Mouse (Mus musculus): Measurements from ENCODE around the gene Tmprss11d.

GRCm38 (mm10) chr5:86419494-86419893 lies 46.3 kb upstream of the Tmprss11d start:
- TF ChIP-seq CTCF (IDR thresholded peaks at IDR 0.05; ENCODE audit: borderline replicate concordance, insufficient read depth, low read depth, low read length): peak; percentile 32; the same call in 1 of the 2 replicates
- TF ChIP-seq POLR2A (IDR thresholded peaks at IDR 0.05; ENCODE audit: borderline replicate concordance, insufficient read depth, low read length): no peak

Measured in cerebellum, adult 2 months (tissue).